Mouse (Mus musculus): ENCODE measurements around the gene Pam. TPM values are rescaled to one million over a fixed set of nuclear protein-coding genes. Genes with fewer than 3 reads are reported as not detected.

Gene Pam
- 81.4 and 133 TPM in 2 replicates for polyA plus RNA-seq (2012; rRNA removed)

GRCm38 (mm10) chr1:98095246-98095990 is at the start of gene Pam:
Gene Pam (minus strand): TSS chr1:98095646.
- DNase-seq (ENCODE audit: low spot score) = peak; percentile 80

- DNase-seq (ENCODE audit: low spot score) = no peak
Observed at GRCm38 (mm10) chr1:98144845-98145244, 49.4 kb upstream of the Pam start.

- DNase-seq (ENCODE audit: low spot score) = no peak
Observed at GRCm38 (mm10) chr1:98131244-98131643, 35.8 kb upstream of the Pam start.

GRCm38 (mm10) chr1:98129561-98130347 is 34.3 kb upstream of the Pam start:
- no peak for DNase-seq (ENCODE audit: low spot score)

- no peak for DNase-seq (ENCODE audit: low spot score)
Observed at GRCm38 (mm10) chr1:98129111-98129510, 33.7 kb upstream of the Pam start.

- no peak for DNase-seq (ENCODE audit: low spot score)
Observed at GRCm38 (mm10) chr1:98128338-98129096, 33.1 kb upstream of the Pam start.

GRCm38 (mm10) chr1:98126268-98126667 is 30.8 kb upstream of the Pam start:
- no peak for DNase-seq (ENCODE audit: low spot score)

GRCm38 (mm10) chr1:98124727-98125126 is 29.3 kb upstream of the Pam start:
- DNase-seq (ENCODE audit: low spot score) = no peak

- no peak for DNase-seq (ENCODE audit: low spot score)
Observed at GRCm38 (mm10) chr1:98119595-98119994, 24.1 kb upstream of the Pam start.

GRCm38 (mm10) chr1:98107599-98107998 is 12.2 kb upstream of the Pam start:
- no peak for DNase-seq (ENCODE audit: low spot score)

GRCm38 (mm10) chr1:98099441-98099840 is 4.0 kb upstream of the Pam start:
- no peak for DNase-seq (ENCODE audit: low spot score)

GRCm38 (mm10) chr1:98097957-98098729 is 2.7 kb upstream of the Pam start:
- no peak for DNase-seq (ENCODE audit: low spot score)

- DNase-seq (ENCODE audit: low spot score) = no peak
Observed at GRCm38 (mm10) chr1:98096396-98096935, 1.0 kb upstream of the Pam start.

- DNase-seq (ENCODE audit: low spot score) = no peak
Observed at GRCm38 (mm10) chr1:98095991-98096330, 515 bp upstream of the Pam start.

GRCm38 (mm10) chr1:98094811-98095245 is 618 bp downstream of the Pam start:
- no peak for DNase-seq (ENCODE audit: low spot score)

- DNase-seq (ENCODE audit: low spot score) = no peak
Observed at GRCm38 (mm10) chr1:98089336-98089975, 6.0 kb downstream of the Pam start.

- DNase-seq (ENCODE audit: low spot score) = no peak
Observed at GRCm38 (mm10) chr1:98086456-98086855, 9.0 kb downstream of the Pam start.

GRCm38 (mm10) chr1:98084596-98085274 is 10.7 kb downstream of the Pam start:
- DNase-seq (ENCODE audit: low spot score) = no peak

GRCm38 (mm10) chr1:98083508-98083907 is 11.9 kb downstream of the Pam start:
- no peak for DNase-seq (ENCODE audit: low spot score)

- DNase-seq (ENCODE audit: low spot score) = no peak
Observed at GRCm38 (mm10) chr1:98082988-98083387, 12.5 kb downstream of the Pam start.
